Comparison of ENCODE assay signal across 8 mouse cellular contexts in the genomic region with DNA sequence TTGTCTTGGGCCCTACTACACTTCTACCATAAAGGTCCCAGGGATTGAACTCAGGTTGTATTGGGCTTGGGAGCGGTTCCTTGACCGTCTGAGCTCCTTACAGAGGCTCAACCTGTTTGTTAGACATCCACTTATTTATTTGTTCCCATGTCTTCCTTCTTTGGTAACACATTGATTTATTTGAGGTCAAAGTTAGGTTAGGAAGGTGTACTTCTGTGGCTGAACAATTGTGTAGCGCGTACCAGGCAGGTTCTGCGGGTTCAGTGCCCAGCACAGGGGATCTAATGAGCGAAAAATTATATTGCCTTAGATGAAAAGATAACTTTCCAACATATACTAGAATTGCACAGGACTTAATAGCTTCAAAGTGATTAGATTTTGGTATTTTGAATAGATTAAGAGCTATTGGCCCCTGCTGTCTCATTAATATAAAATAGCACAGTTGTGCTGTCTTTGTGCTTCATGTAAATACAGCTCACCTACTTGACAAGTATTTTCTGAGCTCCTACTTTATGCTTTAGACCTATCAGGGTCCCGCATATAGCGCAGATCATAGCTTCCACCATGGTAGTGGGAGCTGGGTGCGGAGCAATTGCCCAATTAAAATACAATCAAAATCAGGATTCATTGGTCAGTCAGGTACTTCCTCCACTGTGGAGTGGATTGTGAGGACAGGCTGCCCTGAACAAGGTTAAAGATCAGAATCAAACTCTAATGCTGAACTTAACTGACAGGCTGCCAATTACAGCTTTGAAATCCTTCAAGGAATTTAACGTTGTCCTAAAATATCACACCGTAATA. TPM values are rescaled to one million over a fixed set of nuclear protein-coding genes. Genes with fewer than 3 reads are reported as not detected.
DNase-seq lines count a peak whose midpoint lies in the region; ATAC-seq lines count a peak whose summit lies in the region.

No protein-coding gene starts in this region.

- peak; percentile 13 for DNase-seq in ovary, postnatal 14 days (ENCODE audit: low spot score)
- no peak for DNase-seq in ovary, postnatal 36 days (ENCODE audit: low spot score)
- DNase-seq in embryonic facial prominence, embryonic 14.5 days (ENCODE audit: low spot score) = no peak
- no peak for DNase-seq in intestine, embryonic 14.5 days (ENCODE audit: low spot score)
- no peak for DNase-seq in layer of hippocampus, postnatal 25 days (ENCODE audit: extremely low spot score in 1 of 2, low spot score in 1 of 2)
- DNase-seq in urinary bladder, adult 18-20 months (ENCODE audit: low spot score in 2 of 2) = no peak
- no peak for DNase-seq in testis, postnatal 10 days (ENCODE audit: low spot score)

- peak overlapping the region; percentile 99 for H3K9ac ChIP-seq in embryonic facial prominence, embryonic 14.5 days (ENCODE audit: low read depth, low read length)
- H3K9ac ChIP-seq in intestine, embryonic 14.5 days (ENCODE audit: low read length) = peak overlapping the region; percentile 94

- WGBS in embryonic facial prominence, embryonic 14.5 days = 48% methylated on average over 11 of the region's 11 CpGs
- WGBS in intestine, embryonic 14.5 days = 38% methylated on average over 11 of the region's 11 CpGs
- WGBS in macrophage (ENCODE audit: missing documents) = 47% methylated on average over 9 of the region's 11 CpGs

- no peaks in the 10 kb centered on the region for H3K36me3 ChIP-seq in embryonic facial prominence, embryonic 14.5 days (ENCODE audit: control insufficient read depth, insufficient read depth, low read length)
- H3K36me3 ChIP-seq in intestine, embryonic 14.5 days (ENCODE audit: control insufficient read depth, insufficient read depth, low read length) = peaks cover 6% of the 10 kb centered on the region; the same call in 1 of the 2 replicates
- H3K36me3 ChIP-seq in macrophage (ENCODE audit: inconsistent target) = no peaks in the 10 kb centered on the region

- peak overlapping the region; percentile 85 for H3K4me3 ChIP-seq in embryonic facial prominence, embryonic 14.5 days (ENCODE audit: low read depth, low read length)
- peak overlapping the region; percentile 96 for H3K4me3 ChIP-seq in intestine, embryonic 14.5 days (ENCODE audit: low read depth, low read length)
- peak overlapping the region; percentile 76 for H3K4me3 ChIP-seq in macrophage (ENCODE audit: inconsistent target)

- no peaks in the 10 kb centered on the region for H3K9me3 ChIP-seq in embryonic facial prominence, embryonic 14.5 days (ENCODE audit: control insufficient read depth, low read length)
- no peaks in the 10 kb centered on the region for H3K9me3 ChIP-seq in intestine, embryonic 14.5 days (ENCODE audit: control insufficient read depth, low read length)

- peaks cover 17% of the 10 kb centered on the region for H3K4me1 ChIP-seq in embryonic facial prominence, embryonic 14.5 days (ENCODE audit: control insufficient read depth, insufficient read depth, low read length)
- peaks cover 14% of the 10 kb centered on the region for H3K4me1 ChIP-seq in intestine, embryonic 14.5 days (replicated peaks; ENCODE audit: control insufficient read depth, insufficient read depth, low read length)

- ATAC-seq in embryonic facial prominence, embryonic 14.5 days (ENCODE audit: low read depth) = no peak
- no peak for ATAC-seq in intestine, embryonic 14.5 days (replicated peaks; ENCODE audit: low FRiP score, low TSS enrichment, low read depth)

- peaks cover 34% of the 10 kb centered on the region for H3K79me2 ChIP-seq in macrophage (ENCODE audit: inconsistent target)

- no peaks in the 10 kb centered on the region for H3K27me3 ChIP-seq in embryonic facial prominence, embryonic 14.5 days (replicated peaks; ENCODE audit: control insufficient read depth, insufficient read depth, low read length)
- H3K27me3 ChIP-seq in intestine, embryonic 14.5 days (replicated peaks; ENCODE audit: control insufficient read depth, insufficient read depth, low read length) = no peaks in the 10 kb centered on the region

- peak overlapping the region; percentile 89 for H3K4me2 ChIP-seq in embryonic facial prominence, embryonic 14.5 days (ENCODE audit: low read depth, low read length)
- H3K4me2 ChIP-seq in intestine, embryonic 14.5 days (ENCODE audit: low read length) = peak overlapping the region; percentile 66

- H3K27ac ChIP-seq in embryonic facial prominence, embryonic 14.5 days (replicated peaks; ENCODE audit: low read depth, low read length) = peak overlapping the region; percentile 100
- peak overlapping the region; percentile 95 for H3K27ac ChIP-seq in intestine, embryonic 14.5 days (ENCODE audit: low read depth)
- H3K27ac ChIP-seq in macrophage = peak overlapping the region; percentile 88

RNA-seq across cellular contexts. Expression of a gene that starts 1.1 kb away (rescaled TPM):
- 113 and 127 TPM in 2 replicates for polyA plus RNA-seq in embryonic facial prominence, embryonic 14.5 days (2014; fragmentation: Nextera tagmentation; extraction: Ambion mirVana)
- 129 and 148 TPM in 2 replicates for polyA plus RNA-seq in intestine, embryonic 14.5 days (2014; fragmentation: Nextera tagmentation; extraction: Ambion mirVana)
- 100 to 1,000 TPM; 253 to 591 (median 482) TPM for total RNA-seq in macrophage (2018; cell fraction: chromatin; rRNA removed)
- total RNA-seq in macrophage (2018; cell fraction: cytosol; rRNA removed) = 100 to 1,000 TPM in 2 of 26 experiments, 10 to 100 TPM in 24; 38.3 to 108 (median 70.2) TPM
- 100 to 1,000 TPM; 183 to 427 (median 284) TPM for total RNA-seq in macrophage (2018; cell fraction: nucleus; rRNA removed)
- polyA plus RNA-seq in macrophage (2018) = 59.5 to 132 TPM (median 62.5 TPM) in 3 replicates
- total RNA-seq in layer of hippocampus, postnatal 25 days (2021) = 100 to 1,000 TPM; 106 to 134 TPM

RNA-seq across cellular contexts. Expression of a gene that starts 36.4 kb away (rescaled TPM):
- polyA plus RNA-seq in embryonic facial prominence, embryonic 14.5 days (2014; fragmentation: Nextera tagmentation; extraction: Ambion mirVana) = 1.4 TPM in 2 replicates
- polyA plus RNA-seq in intestine, embryonic 14.5 days (2014; fragmentation: Nextera tagmentation; extraction: Ambion mirVana) = 2.6 and 2.7 TPM in 2 replicates
- total RNA-seq in macrophage (2018; cell fraction: chromatin; rRNA removed) = 1 to 10 TPM in 25 of 26 experiments, under 1 TPM in 1; 0.29 to 6.0 (median 1.9) TPM
- total RNA-seq in macrophage (2018; cell fraction: cytosol; rRNA removed) = 1 to 10 TPM in 18 of 26 experiments, under 1 TPM in 8; 0.61 to 2.1 (median 1.1) TPM
- total RNA-seq in macrophage (2018; cell fraction: nucleus; rRNA removed) = 1 to 10 TPM in 24 of 26 experiments, under 1 TPM in 2; 0.64 to 8.9 (median 2.3) TPM
- 0.63 to 5.0 TPM (median 3.3 TPM) in 3 replicates for polyA plus RNA-seq in macrophage (2018)
- under 1 TPM; 0.44 to 0.70 TPM for total RNA-seq in layer of hippocampus, postnatal 25 days (2021)
